Mouse (Mus musculus) c-Kit-positive CD71-negative TER-119-negative erythroid progenitor cells, embryonic 14.5 days (primary cell): ENCODE data around the gene Zdhhc19.

Experiments
- DNase-seq: peaks from one replicate; pipeline ENCODE4 v3.0.0-alpha.2; 2013; ENCODE audit warnings: low read depth

Gene Zdhhc19

DNA sequence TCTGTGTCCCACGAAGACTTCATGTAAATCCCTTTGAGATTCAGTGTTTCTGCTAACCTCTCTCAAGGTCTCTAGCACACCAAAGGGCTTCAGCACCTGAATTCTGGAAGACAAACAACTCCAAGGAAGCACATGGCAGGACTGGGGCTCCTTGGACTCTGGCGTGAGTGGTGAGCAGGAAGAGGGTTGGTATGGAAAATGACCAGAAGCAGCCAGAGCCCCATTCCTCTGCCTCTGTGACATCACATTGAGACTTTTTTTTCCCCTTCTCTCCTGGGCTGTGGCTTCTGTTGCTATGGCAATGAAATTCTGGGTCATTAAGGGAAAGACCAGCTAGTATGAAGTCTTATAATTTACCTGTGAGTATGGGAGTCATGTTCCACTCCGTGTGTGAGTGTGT lies at the start of gene Zdhhc19:
TSS of gene Zdhhc19 (plus strand) at position 301 of the 400 bp plus-strand sequence.
- DNase-seq: no peak

- DNase-seq: no peak
These were observed 49.4 kb upstream of the Zdhhc19 start for GRCm38 (mm10) chr16:32446563-32447138.

DNA sequence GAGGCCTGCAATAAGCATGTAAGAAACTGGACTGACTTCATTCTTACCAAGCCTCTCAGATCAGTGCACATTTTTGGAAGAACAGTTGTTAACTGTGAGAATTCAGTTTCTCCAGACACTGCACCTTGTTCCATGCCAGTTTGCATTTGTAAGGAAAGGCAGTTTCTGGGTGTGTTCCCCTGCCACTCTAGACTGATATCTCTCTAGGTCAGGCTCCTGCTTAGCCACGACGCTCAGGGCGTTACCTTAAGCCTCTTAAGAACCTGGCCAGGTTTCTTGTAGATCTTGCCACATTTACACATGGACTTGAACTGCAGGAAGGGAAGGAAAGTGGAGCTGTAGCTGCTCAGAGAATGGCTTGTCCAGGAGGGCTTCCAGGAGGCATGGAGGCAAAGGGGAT lies 46.4 kb upstream of the Zdhhc19 start:
- DNase-seq: no peak

- DNase-seq: no peak
These were observed 45.9 kb upstream of the Zdhhc19 start for GRCm38 (mm10) chr16:32450133-32450532.

DNA sequence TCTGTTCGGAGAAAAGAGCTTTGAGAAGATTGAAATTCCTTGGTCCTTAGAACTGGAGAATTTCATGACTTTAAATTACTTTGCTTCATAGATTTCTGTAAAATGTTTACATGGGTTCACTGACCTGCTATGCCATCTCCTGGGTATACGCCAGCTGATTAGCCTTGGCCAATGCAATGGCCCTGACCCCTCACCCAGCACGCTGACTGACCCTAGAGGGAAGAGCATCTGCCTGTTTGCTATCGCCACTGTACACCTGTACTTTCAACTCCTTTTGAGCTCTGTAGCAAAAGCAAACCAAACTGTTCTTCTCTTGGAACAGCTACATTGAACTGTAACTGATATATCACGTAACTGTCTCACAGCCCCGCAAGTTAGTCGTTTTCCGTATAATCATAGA lies 43.0 kb upstream of the Zdhhc19 start:
- DNase-seq: no peak

- DNase-seq: no peak
These were observed 41.4 kb upstream of the Zdhhc19 start for GRCm38 (mm10) chr16:32454646-32455045.

GRCm38 (mm10) chr16:32456086-32456485 lies 40.0 kb upstream of the Zdhhc19 start:
- no peak for DNase-seq

DNA sequence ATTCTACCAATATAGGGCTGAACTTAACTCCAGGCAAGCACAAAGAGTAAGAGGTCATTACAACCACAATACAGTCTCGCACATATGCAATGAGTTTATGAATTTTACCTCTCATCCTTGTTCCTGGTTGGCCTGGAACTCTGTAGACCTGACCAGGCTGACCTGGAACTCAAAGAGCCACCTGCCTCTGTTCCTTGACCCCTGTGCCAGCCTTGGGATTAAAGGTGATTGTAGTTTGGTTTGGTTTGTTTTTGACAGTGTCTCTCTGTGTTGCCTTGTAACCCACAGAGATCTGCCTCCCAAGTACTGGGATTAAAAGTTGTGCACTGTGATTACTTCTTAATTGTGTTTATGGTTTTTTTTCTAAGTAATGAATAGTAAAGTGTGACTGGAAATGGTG lies 39.3 kb upstream of the Zdhhc19 start:
- no peak for DNase-seq

GRCm38 (mm10) chr16:32457589-32458386 lies 38.3 kb upstream of the Zdhhc19 start:
- DNase-seq: peak; percentile 70

- DNase-seq: no peak
These were observed 35.5 kb upstream of the Zdhhc19 start for GRCm38 (mm10) chr16:32460518-32460917.

- no peak for DNase-seq
These were observed 34.4 kb upstream of the Zdhhc19 start for GRCm38 (mm10) chr16:32461713-32462112.

DNA sequence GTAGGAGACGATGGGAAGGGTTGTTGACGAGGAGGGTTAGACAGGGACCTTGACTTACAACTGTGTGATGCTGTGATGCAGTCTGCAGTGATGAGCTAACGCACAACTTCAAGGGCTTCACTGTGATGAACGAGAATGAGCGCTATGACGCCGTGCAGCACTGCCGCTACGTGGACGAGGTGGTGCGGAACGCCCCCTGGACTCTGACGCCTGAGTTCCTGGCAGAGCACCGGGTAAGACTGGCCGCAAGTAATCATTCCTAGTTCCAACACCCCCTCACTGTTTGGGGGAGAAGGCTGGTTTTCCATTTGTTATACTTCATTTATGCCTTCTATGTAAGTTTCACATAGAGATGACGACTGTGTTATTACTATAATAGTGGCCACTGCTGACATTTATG lies 33.1 kb upstream of the Zdhhc19 start:
- DNase-seq: no peak

- no peak for DNase-seq
These were observed 32.6 kb upstream of the Zdhhc19 start for GRCm38 (mm10) chr16:32463426-32463825.

GRCm38 (mm10) chr16:32464908-32465307 lies 31.2 kb upstream of the Zdhhc19 start:
- DNase-seq: no peak

DNA sequence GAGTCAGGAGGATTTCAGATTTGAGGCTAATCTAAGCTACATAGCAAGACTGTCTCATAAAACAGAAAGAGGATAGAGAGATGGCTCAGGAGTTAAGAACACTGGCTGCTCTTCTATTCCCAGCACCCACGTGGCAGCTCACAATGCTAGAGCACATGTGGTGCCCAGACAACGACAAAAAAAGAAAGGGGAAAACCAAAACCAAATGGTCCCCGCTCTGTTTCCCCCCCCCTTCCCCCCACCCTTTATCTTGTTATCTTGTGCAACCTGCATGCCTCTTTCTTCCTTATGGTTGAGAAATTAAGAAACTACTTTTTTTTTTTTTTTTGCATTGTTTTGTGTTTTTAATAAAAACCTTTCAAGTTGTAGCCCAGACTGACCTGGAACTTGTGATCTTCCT lies 27.6 kb upstream of the Zdhhc19 start:
- no peak for DNase-seq

GRCm38 (mm10) chr16:32469404-32470105 lies 26.5 kb upstream of the Zdhhc19 start:
- DNase-seq: no peak

GRCm38 (mm10) chr16:32472276-32473015 lies 23.6 kb upstream of the Zdhhc19 start:
- DNase-seq: no peak

GRCm38 (mm10) chr16:32477315-32477714 lies 18.8 kb upstream of the Zdhhc19 start:
- DNase-seq: no peak

- no peak for DNase-seq
These were observed 16.6 kb upstream of the Zdhhc19 start for GRCm38 (mm10) chr16:32479415-32479814.

DNA sequence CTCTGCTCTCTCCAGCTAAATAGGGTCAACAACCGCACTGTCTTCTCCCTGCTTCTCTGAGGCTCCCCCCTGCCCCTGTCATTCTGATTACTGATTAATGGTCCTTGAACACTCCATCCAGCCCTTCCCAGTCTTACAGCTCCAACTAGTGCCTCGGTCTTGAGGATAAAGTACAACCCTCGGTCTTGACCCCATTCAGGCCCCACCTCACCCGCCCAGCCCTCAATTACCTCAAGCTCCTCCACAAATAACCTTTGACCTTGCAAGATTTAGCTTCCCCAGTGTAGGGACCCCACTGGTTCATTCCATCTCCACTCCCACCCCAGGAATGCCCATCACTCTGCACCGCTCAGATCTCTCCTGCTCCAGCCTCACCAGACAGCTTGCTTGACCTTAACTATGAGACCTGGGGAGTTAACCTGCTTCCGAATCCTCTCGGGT lies 11.6 kb upstream of the Zdhhc19 start:
- no peak for DNase-seq

DNA sequence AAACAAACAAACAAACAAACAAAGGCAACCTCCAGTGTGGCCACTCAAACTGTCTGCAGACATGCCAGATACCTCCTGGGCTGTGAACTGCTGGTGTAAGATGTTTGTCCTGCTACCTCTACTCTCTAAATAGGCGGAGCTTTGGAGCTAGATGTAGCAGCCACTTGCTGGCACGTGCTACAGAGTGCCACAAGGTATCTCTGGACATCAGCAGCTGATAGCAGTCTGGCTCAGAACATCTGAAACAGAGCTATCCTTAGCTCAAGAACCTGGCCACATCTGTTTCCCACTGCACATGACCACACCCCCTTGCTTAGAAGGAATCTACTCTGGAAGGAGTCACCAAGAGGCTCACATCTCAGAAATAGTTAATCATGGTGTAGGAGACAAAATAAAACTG lies 10.9 kb upstream of the Zdhhc19 start:
- no peak for DNase-seq

- no peak for DNase-seq
These were observed 10.0 kb upstream of the Zdhhc19 start for GRCm38 (mm10) chr16:32486046-32486445.
